ENCODE assay signal across 8 mouse cellular contexts in the genomic region with DNA sequence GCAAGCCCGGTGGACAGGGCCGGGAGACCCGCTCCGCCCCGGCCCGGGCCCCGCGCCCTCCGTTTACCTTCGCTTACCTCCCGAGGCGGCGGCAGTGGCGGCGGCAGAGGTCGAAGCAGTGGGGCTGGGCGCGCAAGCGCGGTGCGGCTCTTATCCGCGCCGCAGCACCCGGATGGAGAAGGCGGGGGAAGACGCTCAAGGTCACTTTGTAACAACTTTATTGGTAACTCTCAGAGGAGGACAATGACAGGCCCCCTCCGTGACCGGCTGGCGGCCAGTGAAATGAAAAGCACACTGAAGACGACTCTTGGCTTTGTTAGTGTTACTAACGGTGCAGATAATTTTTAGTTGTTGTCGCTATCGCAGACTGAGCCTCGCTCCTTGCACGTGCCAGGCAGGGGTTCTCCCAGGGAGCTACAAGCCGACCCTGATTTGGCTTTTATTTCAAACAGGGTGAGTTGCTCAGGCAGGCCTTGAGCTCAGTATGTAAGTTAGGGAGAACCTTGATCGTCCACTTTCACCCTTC. TPM values are rescaled to one million over a fixed set of nuclear protein-coding genes. Genes with fewer than 3 reads are reported as not detected.
DNase-seq lines count a peak whose midpoint lies in the region; ATAC-seq and TF ChIP-seq lines count a peak whose summit lies in the region.

A gene (minus strand): TSS at position 152 of the 526 bp plus-strand sequence.

- peak within 1 kb of the TSS; percentile 96 for H3K9ac ChIP-seq in forebrain, embryonic 15.5 days (replicated peaks)

- H3K4me2 ChIP-seq in forebrain, embryonic 15.5 days (replicated peaks), result peak within 1 kb of the TSS; percentile 92

- peak; percentile 96 for ATAC-seq in forebrain, embryonic 15.5 days (replicated peaks)
- ATAC-seq in neutrophil, adult 5-6 weeks (ENCODE audit: extremely low read depth, insufficient number of reproducible peaks, low FRiP score, poor library complexity, severe bottlenecking), result peak; percentile 92

- no peak for TF ChIP-seq CTCF in lung, adult 2 months (IDR thresholded peaks at IDR 0.05; ENCODE audit: insufficient read depth, low read length)

- peak within 1 kb of the TSS; percentile 80 for H3K4me3 ChIP-seq in forebrain, embryonic 15.5 days
- peak within 1 kb of the TSS; percentile 90 for H3K4me3 ChIP-seq in lung, adult 2 months (replicated peaks; ENCODE audit: extremely low read depth, low read depth, low read length)

- H3K4me1 ChIP-seq in forebrain, embryonic 15.5 days, result peaks cover 19% of the 10 kb centered on the region
- H3K4me1 ChIP-seq in lung, adult 2 months (ENCODE audit: control insufficient read depth, insufficient read depth, low read length), result peaks cover 2% of the 10 kb centered on the region; the same call in 1 of the 2 replicates

- H3K36me3 ChIP-seq in forebrain, embryonic 15.5 days, result peaks cover 32% of the 10 kb centered on the region

- intact Hi-C loops in heart, postnatal 25 days (cut with DNase I), result loop anchor here (2.0 kb wide), 1 partner anchor 18 kb away; a partner anchor contains a TSS

- TF ChIP-seq POLR2A in lung, adult 2 months (IDR thresholded peaks at IDR 0.05; ENCODE audit: borderline replicate concordance, extremely low read depth, low read depth, low read length), result peak; percentile 55; the same call in 1 of the 2 replicates

- H3K27me3 ChIP-seq in forebrain, embryonic 15.5 days, result no peaks in the 10 kb centered on the region

- H3K27ac ChIP-seq in forebrain, embryonic 15.5 days (replicated peaks), result peak within 1 kb of the TSS; percentile 85

- whole genome bisulfite sequencing in forebrain, embryonic 15.5 days, result under 1% methylated on average over 37 of the region's 38 CpGs
- 1% methylated on average over 37 of the region's 38 CpGs for WGBS in lung, adult 2 months

- no peaks in the 10 kb centered on the region for H3K9me3 ChIP-seq in forebrain, embryonic 15.5 days

- DNase-seq in ES-CJ7 (ENCODE audit: low read depth, low spot score), result peak; percentile 95
- DNase-seq in cerebellum, adult 11 months, result peak; percentile 93
- peak; percentile 87 for DNase-seq in heart, postnatal 25 days (ENCODE audit: low spot score)
- DNase-seq in layer of hippocampus, adult 18-20 months (ENCODE audit: low spot score in 2 of 2), result peak; percentile 87 to 94
- DNase-seq in lung, adult 2 months, result peak; percentile 88
- DNase-seq in thymus, adult 18-20 months, result peak; percentile 89 to 90

RNA-seq across cellular contexts. Expression of the gene that starts here (rescaled TPM):
- 878 and 886 TPM in 2 replicates for polyA plus RNA-seq in forebrain, embryonic 15.5 days (2015; fragmentation: Nextera tagmentation; extraction: Ambion mirVana)
- total RNA-seq in heart, postnatal 25 days (2021), result 1,000 to 10,000 TPM; 3,810 to 3,884 TPM
- 100 to 1,000 TPM; 501 to 512 TPM for total RNA-seq in layer of hippocampus, adult 18-20 months (2021)
- polyA plus RNA-seq in lung, adult 2 months (2012; rRNA removed), result 227 and 232 TPM in 2 replicates
- 55.2 and 70.3 TPM in 2 replicates for total RNA-seq in neutrophil, adult 5-6 weeks (2017)

Comparison
In these comparisons a context has a peak if more than half of its experiments do, and no peak if none do; other contexts are left out.
1. Peak in every context shown above with its lines: DNase-seq, ATAC-seq, H3K4me3 ChIP-seq and H3K27ac ChIP-seq.
2. RNA of the gene that starts here (total RNA-seq): 3,810 to 3,884 TPM in heart, postnatal 25 days; 501 to 512 TPM in layer of hippocampus, adult 18-20 months and 55.2 to 70.3 TPM in neutrophil, adult 5-6 weeks; every median in the first group is over 4 times any median in the second.